Mouse (Mus musculus): Measurements from ENCODE around the gene Il17a. TPM values are rescaled to one million over a fixed set of nuclear protein-coding genes. Genes with fewer than 3 reads are reported as not detected.

Il17a gene
- polyA plus RNA-seq (2014; fragmentation: Nextera tagmentation; extraction: Ambion mirVana), result not detected in 2 replicates

GRCm38 (mm10) chr1:20730903-20731302 is at the start of gene Il17a:
Gene Il17a (plus strand): TSS chr1:20730905.
- no peaks in the 10 kb centered on the region for H3K4me1 ChIP-seq (ENCODE audit: control insufficient read depth, insufficient read depth, low read length)
- H3K4me2 ChIP-seq (ENCODE audit: low read depth, low read length), result no peak within 1 kb of the TSS
- H3K9me3 ChIP-seq (ENCODE audit: control insufficient read depth, low read length), result peaks cover 4% of the 10 kb centered on the region; the same call in 1 of the 2 replicates
- no peaks in the 10 kb centered on the region for H3K27me3 ChIP-seq (ENCODE audit: control insufficient read depth, insufficient read depth, low read length)
- no peak within 1 kb of the TSS for H3K4me3 ChIP-seq (ENCODE audit: low read depth, low read length)
- 92% methylated on average over 10 of the region's 10 CpGs for WGBS
- H3K27ac ChIP-seq (ENCODE audit: low read depth, low read length), result no peak within 1 kb of the TSS
- no peak for ATAC-seq (ENCODE audit: low read depth)
- H3K9ac ChIP-seq (replicated peaks; ENCODE audit: low read depth, low read length), result no peak within 1 kb of the TSS
- no peaks in the 10 kb centered on the region for H3K36me3 ChIP-seq (ENCODE audit: control insufficient read depth, insufficient read depth, low read length)

- H3K4me2 ChIP-seq (ENCODE audit: low read depth, low read length), result no peak overlapping the region
- no peak overlapping the region for H3K9ac ChIP-seq (replicated peaks; ENCODE audit: low read depth, low read length)
- no peaks in the 10 kb centered on the region for H3K4me1 ChIP-seq (ENCODE audit: control insufficient read depth, insufficient read depth, low read length)
- no peaks in the 10 kb centered on the region for H3K9me3 ChIP-seq (ENCODE audit: control insufficient read depth, low read length)
- no peak overlapping the region for H3K4me3 ChIP-seq (ENCODE audit: low read depth, low read length)
- H3K27me3 ChIP-seq (ENCODE audit: control insufficient read depth, insufficient read depth, low read length), result no peaks in the 10 kb centered on the region
- H3K27ac ChIP-seq (ENCODE audit: low read depth, low read length), result no peak overlapping the region
- no peaks in the 10 kb centered on the region for H3K36me3 ChIP-seq (ENCODE audit: control insufficient read depth, insufficient read depth, low read length)
- no peak for ATAC-seq (ENCODE audit: low read depth)
These were observed 47.9 kb upstream of the Il17a start for GRCm38 (mm10) chr1:20682849-20683248.

GRCm38 (mm10) chr1:20683386-20683785 is 47.3 kb upstream of the Il17a start:
- no peaks in the 10 kb centered on the region for H3K36me3 ChIP-seq (ENCODE audit: control insufficient read depth, insufficient read depth, low read length)
- no peaks in the 10 kb centered on the region for H3K9me3 ChIP-seq (ENCODE audit: control insufficient read depth, low read length)
- H3K4me3 ChIP-seq (ENCODE audit: low read depth, low read length), result no peak overlapping the region
- WGBS, result 96% methylated on average over 5 of the region's 5 CpGs
- no peaks in the 10 kb centered on the region for H3K27me3 ChIP-seq (ENCODE audit: control insufficient read depth, insufficient read depth, low read length)
- H3K4me2 ChIP-seq (ENCODE audit: low read depth, low read length), result no peak overlapping the region
- no peak for ATAC-seq (ENCODE audit: low read depth)
- H3K4me1 ChIP-seq (ENCODE audit: control insufficient read depth, insufficient read depth, low read length), result no peaks in the 10 kb centered on the region
- H3K27ac ChIP-seq (ENCODE audit: low read depth, low read length), result no peak overlapping the region
- no peak overlapping the region for H3K9ac ChIP-seq (replicated peaks; ENCODE audit: low read depth, low read length)

GRCm38 (mm10) chr1:20683853-20684252 is 46.9 kb upstream of the Il17a start:
- H3K4me2 ChIP-seq (ENCODE audit: low read depth, low read length), result no peak overlapping the region
- H3K4me3 ChIP-seq (ENCODE audit: low read depth, low read length), result no peak overlapping the region
- no peaks in the 10 kb centered on the region for H3K9me3 ChIP-seq (ENCODE audit: control insufficient read depth, low read length)
- ATAC-seq (ENCODE audit: low read depth), result no peak
- no peaks in the 10 kb centered on the region for H3K27me3 ChIP-seq (ENCODE audit: control insufficient read depth, insufficient read depth, low read length)
- no peak overlapping the region for H3K9ac ChIP-seq (replicated peaks; ENCODE audit: low read depth, low read length)
- H3K27ac ChIP-seq (ENCODE audit: low read depth, low read length), result no peak overlapping the region
- no peaks in the 10 kb centered on the region for H3K36me3 ChIP-seq (ENCODE audit: control insufficient read depth, insufficient read depth, low read length)
- no peaks in the 10 kb centered on the region for H3K4me1 ChIP-seq (ENCODE audit: control insufficient read depth, insufficient read depth, low read length)
- 90% methylated on average over 3 of the region's 3 CpGs for WGBS

GRCm38 (mm10) chr1:20684403-20684802 is 46.3 kb upstream of the Il17a start:
- no peak for ATAC-seq (ENCODE audit: low read depth)
- no peak overlapping the region for H3K4me3 ChIP-seq (ENCODE audit: low read depth, low read length)
- no peaks in the 10 kb centered on the region for H3K9me3 ChIP-seq (ENCODE audit: control insufficient read depth, low read length)
- H3K36me3 ChIP-seq (ENCODE audit: control insufficient read depth, insufficient read depth, low read length), result no peaks in the 10 kb centered on the region
- WGBS, result 95% methylated on average over 3 of the region's 3 CpGs
- H3K27me3 ChIP-seq (ENCODE audit: control insufficient read depth, insufficient read depth, low read length), result no peaks in the 10 kb centered on the region
- no peaks in the 10 kb centered on the region for H3K4me1 ChIP-seq (ENCODE audit: control insufficient read depth, insufficient read depth, low read length)
- H3K27ac ChIP-seq (ENCODE audit: low read depth, low read length), result no peak overlapping the region
- no peak overlapping the region for H3K4me2 ChIP-seq (ENCODE audit: low read depth, low read length)
- no peak overlapping the region for H3K9ac ChIP-seq (replicated peaks; ENCODE audit: low read depth, low read length)

- Histone ChIP-seq H3K4me3 (ENCODE audit: low read depth, low read length) (no peak overlapping the region), H3K4me1 (ENCODE audit: control insufficient read depth, insufficient read depth, low read length) (no peaks in the 10 kb centered on the region), H3K9me3 (ENCODE audit: control insufficient read depth, low read length) (no peaks in the 10 kb centered on the region), H3K27ac (ENCODE audit: low read depth, low read length) (no peak overlapping the region), H3K27me3 (ENCODE audit: control insufficient read depth, insufficient read depth, low read length) (no peaks in the 10 kb centered on the region), H3K9ac (replicated peaks; ENCODE audit: low read depth, low read length) (no peak overlapping the region), H3K4me2 (ENCODE audit: low read depth, low read length) (no peak overlapping the region), H3K36me3 (ENCODE audit: control insufficient read depth, insufficient read depth, low read length) (no peaks in the 10 kb centered on the region)
- no peak for ATAC-seq (ENCODE audit: low read depth)
- WGBS, result 94% methylated on average over 2 of the region's 2 CpGs
These were observed 45.3 kb upstream of the Il17a start for GRCm38 (mm10) chr1:20685393-20685792.

- Histone ChIP-seq H3K4me2 (ENCODE audit: low read depth, low read length) (no peak overlapping the region), H3K4me3 (ENCODE audit: low read depth, low read length) (no peak overlapping the region), H3K9me3 (ENCODE audit: control insufficient read depth, low read length) (no peaks in the 10 kb centered on the region), H3K36me3 (ENCODE audit: control insufficient read depth, insufficient read depth, low read length) (no peaks in the 10 kb centered on the region), H3K27ac (ENCODE audit: low read depth, low read length) (no peak overlapping the region), H3K4me1 (ENCODE audit: control insufficient read depth, insufficient read depth, low read length) (no peaks in the 10 kb centered on the region), H3K9ac (replicated peaks; ENCODE audit: low read depth, low read length) (no peak overlapping the region), H3K27me3 (ENCODE audit: control insufficient read depth, insufficient read depth, low read length) (no peaks in the 10 kb centered on the region)
- 94% methylated on average over 4 of the region's 4 CpGs for WGBS
- ATAC-seq (ENCODE audit: low read depth), result no peak
These were observed 44.8 kb upstream of the Il17a start for GRCm38 (mm10) chr1:20685907-20686306.

- H3K9me3 ChIP-seq (ENCODE audit: control insufficient read depth, low read length), result no peaks in the 10 kb centered on the region
- WGBS, result 95% methylated on average over 8 of the region's 8 CpGs
- H3K27ac ChIP-seq (ENCODE audit: low read depth, low read length), result no peak overlapping the region
- no peak overlapping the region for H3K9ac ChIP-seq (replicated peaks; ENCODE audit: low read depth, low read length)
- H3K27me3 ChIP-seq (ENCODE audit: control insufficient read depth, insufficient read depth, low read length), result no peaks in the 10 kb centered on the region
- ATAC-seq (ENCODE audit: low read depth), result no peak
- H3K4me2 ChIP-seq (ENCODE audit: low read depth, low read length), result no peak overlapping the region
- H3K4me3 ChIP-seq (ENCODE audit: low read depth, low read length), result no peak overlapping the region
- no peaks in the 10 kb centered on the region for H3K36me3 ChIP-seq (ENCODE audit: control insufficient read depth, insufficient read depth, low read length)
- H3K4me1 ChIP-seq (ENCODE audit: control insufficient read depth, insufficient read depth, low read length), result no peaks in the 10 kb centered on the region
These were observed 39.4 kb upstream of the Il17a start for GRCm38 (mm10) chr1:20691336-20691735.

GRCm38 (mm10) chr1:20693634-20694313 is 36.9 kb upstream of the Il17a start:
- no peaks in the 10 kb centered on the region for H3K9me3 ChIP-seq (ENCODE audit: control insufficient read depth, low read length)
- H3K4me2 ChIP-seq (ENCODE audit: low read depth, low read length), result no peak overlapping the region
- ATAC-seq (ENCODE audit: low read depth), result no peak
- 90% methylated on average over 6 of the region's 6 CpGs for WGBS
- no peaks in the 10 kb centered on the region for H3K27me3 ChIP-seq (ENCODE audit: control insufficient read depth, insufficient read depth, low read length)
- no peak overlapping the region for H3K27ac ChIP-seq (ENCODE audit: low read depth, low read length)
- H3K4me1 ChIP-seq (ENCODE audit: control insufficient read depth, insufficient read depth, low read length), result no peaks in the 10 kb centered on the region
- H3K4me3 ChIP-seq (ENCODE audit: low read depth, low read length), result no peak overlapping the region
- H3K9ac ChIP-seq (replicated peaks; ENCODE audit: low read depth, low read length), result no peak overlapping the region
- no peaks in the 10 kb centered on the region for H3K36me3 ChIP-seq (ENCODE audit: control insufficient read depth, insufficient read depth, low read length)
